Mouse (Mus musculus) ovary, postnatal 10 days (tissue): ENCODE results near the gene Bnc2.

Experiments
- DNase-seq: peaks from one replicate; pipeline ENCODE4 v3.0.0; 2022; ENCODE audit warnings: low spot score

Bnc2 gene

DNA sequence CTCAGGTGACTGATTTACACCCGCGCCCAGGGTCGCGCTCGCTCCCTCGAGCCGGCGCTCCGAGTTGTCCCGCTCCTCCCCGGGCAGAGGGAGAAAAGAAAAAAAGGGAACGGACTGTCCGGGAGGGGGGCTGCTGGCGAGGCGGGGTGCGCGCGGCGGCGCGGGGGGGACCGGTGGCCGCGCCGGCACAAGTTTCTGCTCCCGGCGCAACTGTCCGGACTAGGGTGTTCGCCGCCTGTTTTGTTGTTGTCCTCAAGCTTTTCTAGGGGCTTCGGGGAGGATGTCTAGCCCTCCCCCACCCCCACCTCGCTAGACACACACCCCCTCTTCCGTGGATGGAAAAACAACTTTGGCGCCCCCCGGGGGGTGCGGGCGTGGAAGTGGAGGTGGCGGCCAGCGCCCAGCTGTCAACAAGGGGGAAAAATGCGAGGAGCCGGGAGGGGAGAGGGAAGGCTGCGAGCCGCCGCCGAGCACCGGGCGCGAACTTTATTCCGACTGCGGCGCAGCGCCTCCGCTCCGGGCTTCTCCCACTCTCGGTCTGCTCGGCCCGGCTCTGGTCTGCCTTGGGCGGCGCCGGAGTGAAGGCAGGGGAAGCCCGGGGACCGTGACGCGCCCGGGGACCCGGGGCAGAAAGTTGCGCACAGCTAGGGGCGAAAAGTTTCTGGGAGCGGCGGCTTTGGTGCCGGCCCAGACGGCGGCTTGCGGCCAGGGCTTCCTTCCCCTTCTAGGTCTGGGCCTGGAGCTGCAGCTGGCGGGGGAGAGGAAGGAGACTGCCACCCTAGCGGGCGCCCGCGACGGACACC lies at the start of gene Bnc2:
TSS of gene Bnc2 (minus strand) at position 105 of the 803 bp plus-strand sequence.
- DNase-seq: peak; percentile 50

GRCm38 (mm10) chr4:84707961-84708360 lies 32.9 kb upstream of the Bnc2 start:
- DNase-seq: no peak

- DNase-seq: no peak
Observed at GRCm38 (mm10) chr4:84685521-84686366, 10.7 kb upstream of the Bnc2 start.

- no peak for DNase-seq
Observed at GRCm38 (mm10) chr4:84685009-84685408, 9.9 kb upstream of the Bnc2 start.

DNA sequence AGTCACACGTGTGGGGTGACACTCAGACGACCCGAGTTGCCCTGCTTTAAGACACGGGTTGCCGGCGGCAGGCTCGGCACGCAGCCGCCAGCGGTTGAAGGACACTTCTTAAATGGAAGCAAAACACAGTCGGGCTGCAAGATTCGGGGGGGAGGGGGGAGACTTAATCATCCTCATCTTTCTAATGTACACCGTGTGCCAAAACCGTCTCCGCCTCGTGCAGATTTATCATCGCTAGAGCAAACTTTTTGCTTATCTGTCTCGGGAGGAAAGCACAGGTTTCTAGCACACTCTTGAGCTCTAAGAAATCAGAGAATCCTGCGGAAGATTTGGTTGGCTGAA lies 870 bp upstream of the Bnc2 start:
- peak; percentile 21 for DNase-seq

DNA sequence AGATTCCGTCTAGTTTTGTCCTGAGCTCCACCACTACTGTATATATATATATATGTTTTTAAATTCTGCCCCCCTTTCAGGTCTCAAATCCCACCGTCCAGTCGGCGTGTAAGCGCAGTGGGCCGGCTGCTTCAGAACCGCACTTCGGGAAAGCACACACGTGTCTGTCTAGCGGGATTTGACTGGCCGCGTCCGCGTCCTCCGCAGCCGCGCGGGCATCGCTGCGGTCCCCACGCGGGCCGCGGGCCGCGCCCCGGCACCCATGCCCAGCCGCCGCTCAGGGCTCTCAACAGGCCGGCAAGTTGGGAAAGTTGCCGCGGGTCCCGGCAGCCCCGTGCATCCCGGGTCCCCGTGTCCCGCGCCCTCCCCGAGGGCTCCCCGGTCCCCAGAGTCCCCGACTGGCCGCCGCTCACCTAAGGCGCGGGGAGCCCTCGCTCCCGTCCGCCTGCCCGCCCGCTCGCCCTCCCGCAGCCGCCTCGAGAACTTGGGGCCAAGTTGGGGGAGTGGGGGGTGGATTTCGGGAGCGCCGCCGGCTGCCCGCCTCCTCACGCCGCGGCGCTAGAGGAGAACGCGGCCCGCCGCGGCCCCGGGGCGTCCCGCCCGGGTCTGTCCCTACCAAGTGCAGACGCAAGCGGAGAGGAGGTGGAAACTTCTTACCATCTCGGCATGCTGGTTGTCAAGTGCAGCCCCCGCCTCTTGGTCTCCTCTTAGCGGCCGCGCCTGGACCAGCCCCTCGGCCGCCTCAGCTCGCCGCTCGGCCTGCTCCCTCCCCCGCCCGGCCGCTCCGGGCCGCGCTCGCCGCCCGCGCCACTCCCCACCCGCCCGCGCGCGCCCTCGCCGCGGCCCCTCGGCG lies 531 bp downstream of the Bnc2 start:
- peak; percentile 49 for DNase-seq

GRCm38 (mm10) chr4:84673681-84674307 lies 1.3 kb downstream of the Bnc2 start:
- no peak for DNase-seq

GRCm38 (mm10) chr4:84672181-84672791 lies 2.8 kb downstream of the Bnc2 start:
- DNase-seq: no peak

DNA sequence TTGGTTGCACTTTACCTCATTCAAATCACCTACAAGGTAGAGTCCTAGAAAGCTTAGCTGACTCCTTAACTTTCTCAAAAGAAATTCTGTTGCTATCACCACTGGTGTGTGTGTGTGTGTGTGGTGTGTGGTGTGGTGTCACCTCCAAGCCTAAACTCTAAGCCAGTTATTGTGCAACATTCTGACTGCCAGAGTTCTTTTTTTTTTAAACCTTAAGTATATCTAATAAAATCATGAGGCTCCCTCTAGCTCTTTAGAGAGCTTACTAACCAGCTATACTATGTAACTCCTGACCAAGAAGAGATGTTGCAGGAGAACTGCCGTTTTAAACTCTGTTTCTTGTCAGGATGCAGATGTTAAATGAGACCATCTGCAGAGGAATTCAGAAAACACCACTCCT lies 4.1 kb downstream of the Bnc2 start:
- DNase-seq: no peak

- DNase-seq: no peak
Observed at GRCm38 (mm10) chr4:84669650-84670049, 5.4 kb downstream of the Bnc2 start.

DNA sequence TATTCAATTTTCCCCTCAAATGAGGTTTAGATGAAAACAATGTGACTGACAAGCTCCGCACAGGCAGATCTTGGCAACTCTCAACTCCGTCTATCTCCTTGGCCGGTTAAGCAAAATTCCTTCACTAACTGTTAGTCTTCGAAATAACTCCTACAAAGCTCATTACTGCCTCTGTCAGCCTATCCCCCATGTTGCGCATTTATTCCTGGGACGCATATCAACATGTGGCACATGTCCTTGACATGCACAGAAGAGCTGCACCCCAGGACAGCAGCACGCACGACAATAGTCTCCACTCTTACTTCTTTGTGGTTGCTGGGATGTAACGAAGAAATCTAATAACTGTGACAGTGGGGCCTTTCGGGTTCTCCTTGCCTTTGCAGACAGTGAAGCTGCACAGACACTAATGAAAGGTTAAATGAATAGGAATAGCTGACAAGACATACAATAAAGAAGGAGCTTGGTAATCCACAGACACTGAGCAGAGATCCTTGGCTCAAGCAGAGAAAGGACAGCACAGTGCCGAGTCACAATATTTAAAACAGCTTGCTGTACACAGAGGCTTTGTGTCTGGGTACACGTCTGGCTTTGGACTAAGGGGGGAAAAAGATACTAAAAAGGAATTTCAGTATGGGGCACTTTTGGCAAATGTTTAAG lies 6.0 kb downstream of the Bnc2 start:
- DNase-seq: no peak

- DNase-seq: no peak
Observed at GRCm38 (mm10) chr4:84668226-84668625, 6.8 kb downstream of the Bnc2 start.

DNA sequence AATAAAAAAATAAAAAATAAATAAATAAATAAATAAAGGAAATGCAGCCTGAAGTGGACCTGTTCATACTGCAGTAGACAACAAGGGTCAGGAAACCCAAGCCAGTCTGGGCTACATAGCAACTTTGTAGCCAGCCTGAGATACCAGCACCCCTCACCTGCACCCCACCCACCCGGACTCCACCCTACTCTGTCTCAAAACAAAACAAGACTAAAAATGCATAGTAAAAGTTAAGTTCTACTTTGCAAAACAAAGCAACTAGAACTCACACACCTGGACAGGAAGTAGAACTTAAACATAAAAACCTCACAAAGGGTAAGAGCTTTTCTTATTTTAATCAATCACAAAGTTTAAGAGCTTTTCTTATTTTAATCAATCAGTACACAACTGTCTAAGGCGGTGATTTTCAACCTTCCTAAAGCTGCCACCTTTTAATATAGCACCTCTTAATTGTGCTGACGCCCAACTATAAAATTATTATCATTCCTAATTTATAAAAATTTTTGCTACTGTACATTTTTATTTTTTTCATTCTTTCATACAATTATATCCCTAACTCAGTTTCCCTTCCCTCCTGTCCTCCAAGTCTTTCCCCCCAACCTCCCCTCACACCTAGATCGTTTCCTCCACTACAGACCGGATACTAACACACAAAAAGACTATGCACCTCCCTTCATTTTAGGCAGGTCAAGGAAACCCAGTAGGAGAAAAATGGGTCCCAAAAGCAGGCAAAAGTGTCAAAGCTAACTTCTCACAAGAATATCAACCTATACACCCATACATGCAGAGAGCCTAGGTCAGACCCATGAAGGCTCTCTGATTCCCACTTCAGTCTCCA lies 12.6 kb downstream of the Bnc2 start:
- DNase-seq: no peak

DNA sequence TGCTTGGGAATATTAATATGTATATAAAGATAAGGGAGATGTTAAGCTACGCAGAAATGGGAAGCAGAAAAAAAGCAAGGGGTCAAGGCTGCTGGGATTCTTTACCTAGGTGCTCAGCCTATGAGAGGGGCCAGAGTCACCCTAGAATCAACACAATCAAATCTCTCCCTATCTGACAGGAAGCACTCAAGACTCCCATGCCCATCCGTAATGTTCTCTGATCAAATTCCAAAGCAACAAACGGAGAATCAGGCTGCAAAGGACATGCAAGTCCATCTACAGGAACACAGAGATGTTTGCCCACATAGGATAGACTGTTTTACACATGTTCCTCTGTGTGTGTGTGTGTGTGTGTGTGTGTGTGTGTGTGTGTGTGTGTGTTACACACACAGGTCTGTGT lies 13.7 kb downstream of the Bnc2 start:
- no peak for DNase-seq

DNA sequence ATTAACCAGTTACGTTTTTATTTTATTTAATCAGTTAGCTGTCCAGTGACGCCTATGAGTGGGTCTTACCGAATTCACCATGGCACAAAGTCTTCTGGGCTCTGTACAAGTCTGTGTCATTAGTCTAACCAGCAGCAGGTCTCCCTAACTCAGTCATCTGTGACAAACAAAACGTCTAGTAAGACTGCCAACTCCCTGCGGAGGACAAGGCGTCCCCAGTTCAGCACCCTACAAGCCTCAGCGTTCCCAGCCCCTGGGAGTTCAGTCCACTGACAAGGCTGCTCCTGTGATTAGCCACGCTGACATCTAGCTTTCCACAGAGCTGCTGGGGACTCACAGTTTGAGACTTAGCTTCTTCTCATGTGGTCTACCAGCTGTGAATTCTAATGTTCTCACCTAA lies 23.3 kb downstream of the Bnc2 start:
- DNase-seq: no peak

DNA sequence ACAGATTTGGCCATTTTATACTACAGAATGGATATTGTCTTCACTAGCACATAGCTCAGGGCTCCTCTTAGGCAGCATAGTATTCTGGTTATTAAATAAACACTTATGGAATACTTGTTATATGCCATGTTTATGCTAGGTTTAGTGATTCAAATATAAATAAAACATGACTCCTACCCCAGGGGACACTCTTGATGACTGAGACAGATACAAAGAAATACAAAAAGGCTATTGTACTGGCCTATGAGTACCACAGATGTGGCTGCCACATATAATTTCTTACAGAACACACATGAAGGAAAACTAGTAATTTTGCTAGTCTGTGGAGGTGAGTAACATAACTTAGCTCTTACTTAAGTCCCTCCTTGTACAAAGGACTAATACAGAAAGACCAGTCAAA lies 28.5 kb downstream of the Bnc2 start:
- no peak for DNase-seq

DNA sequence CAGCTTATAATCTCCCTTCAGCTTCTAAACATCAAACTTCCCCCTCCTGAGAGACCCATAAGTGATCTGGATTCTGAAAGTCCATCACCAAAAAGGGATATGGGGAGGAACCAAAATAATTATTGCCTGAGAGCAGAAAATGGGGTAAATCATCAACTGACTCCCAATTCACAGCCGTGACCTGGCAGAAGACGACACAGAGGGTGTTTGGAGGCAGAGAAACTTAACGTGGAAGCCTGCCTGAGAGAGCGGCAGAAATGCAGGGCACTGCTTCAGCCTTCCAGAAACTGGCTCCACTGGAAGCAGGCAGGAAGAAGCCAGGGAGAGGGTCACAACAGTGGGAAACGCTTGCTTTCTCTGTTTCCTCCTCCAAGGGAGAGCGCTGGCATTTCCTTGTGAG lies 35.9 kb downstream of the Bnc2 start:
- no peak for DNase-seq

GRCm38 (mm10) chr4:84637641-84638040 lies 37.4 kb downstream of the Bnc2 start:
- no peak for DNase-seq

GRCm38 (mm10) chr4:84634751-84635150 lies 40.3 kb downstream of the Bnc2 start:
- no peak for DNase-seq

- no peak for DNase-seq
Observed at GRCm38 (mm10) chr4:84633991-84634390, 41.1 kb downstream of the Bnc2 start.
